Mouse (Mus musculus) right cerebral cortex, postnatal 4 days (tissue): ENCODE results near the gene Atg2b.

Source experiments
- DNase-seq: peaks from one replicate; pipeline ENCODE4 v3.0.0-alpha.2; 2022

Gene Atg2b

DNA sequence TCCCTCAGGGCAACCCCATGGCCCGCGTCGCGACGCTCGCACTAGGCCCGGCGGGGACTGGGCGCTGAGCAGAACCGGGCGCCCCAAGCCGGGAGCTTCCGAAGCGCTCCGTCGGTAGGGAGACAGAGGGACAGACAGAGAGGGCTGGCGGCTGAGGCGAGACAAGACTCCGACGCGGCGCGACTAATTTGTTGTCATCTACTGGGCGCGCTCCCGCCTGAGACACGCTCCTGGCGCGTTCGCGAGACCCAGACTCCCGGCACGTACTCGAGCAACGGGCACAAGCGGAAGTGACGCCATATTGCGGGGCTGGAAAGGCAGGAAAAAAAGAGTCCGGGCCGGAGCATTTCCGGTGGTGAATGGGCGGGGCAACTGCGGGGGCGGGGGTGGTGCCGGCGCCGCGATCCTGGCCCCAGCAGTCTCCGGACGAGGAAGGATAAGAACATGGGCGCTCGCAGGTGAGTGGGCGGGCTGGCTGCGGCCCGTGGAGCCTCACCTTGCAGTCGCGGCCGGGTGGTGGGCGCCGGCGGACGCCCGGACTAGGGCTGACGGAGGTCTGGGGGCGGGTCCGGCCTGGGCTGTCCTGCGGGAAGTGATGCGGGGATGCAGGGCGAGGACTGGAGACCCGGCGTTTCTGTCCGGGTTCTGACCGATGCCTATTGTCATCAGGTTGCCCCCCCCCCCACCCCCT is at the start of gene Atg2b:
Atg2b (minus strand) TSS at position 211 of the 691 bp plus-strand sequence.
- peak; percentile 98 for DNase-seq

DNA sequence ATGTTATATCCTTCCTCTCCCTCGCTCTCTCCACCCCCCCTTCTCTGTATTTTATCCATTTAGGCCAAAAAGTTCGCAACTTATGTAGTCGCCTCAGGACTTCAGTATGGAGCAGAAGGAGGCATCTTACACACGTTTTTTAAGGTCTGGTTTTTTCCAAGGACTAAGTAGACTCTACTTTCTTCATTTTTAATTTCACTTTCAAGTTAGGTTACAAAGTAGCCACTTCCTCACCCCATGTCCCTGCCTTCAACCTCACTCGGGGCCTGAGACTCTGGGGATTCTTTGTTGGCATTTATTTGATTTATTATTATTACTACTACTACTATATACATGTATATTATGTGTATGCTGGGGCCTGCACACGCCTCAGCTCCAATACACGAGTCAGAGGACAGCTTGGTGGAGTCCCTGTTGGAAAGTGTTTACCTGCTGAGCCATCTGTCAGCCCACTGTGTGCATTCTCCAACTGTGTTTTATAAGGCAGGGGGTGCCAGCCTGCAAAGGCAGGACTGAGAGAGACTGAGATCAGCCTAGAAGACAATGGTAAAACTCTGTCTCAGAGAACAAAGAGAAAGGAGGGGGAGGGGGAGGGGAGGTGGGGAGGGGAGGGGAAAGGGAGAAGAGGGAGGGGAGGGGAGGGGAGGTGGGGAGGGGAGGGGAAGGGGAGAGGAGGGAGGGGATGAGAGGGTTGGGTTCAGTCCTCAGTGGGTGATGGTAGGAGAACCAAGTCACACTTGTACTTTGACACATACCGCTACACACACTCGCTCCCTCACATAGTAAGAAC is 48.6 kb upstream of the Atg2b start:
- DNase-seq: no peak

- no peak for DNase-seq
Measured at GRCm38 (mm10) chr12:105730851-105731460, 45.9 kb upstream of the Atg2b start.

GRCm38 (mm10) chr12:105727964-105728363 is 43.0 kb upstream of the Atg2b start:
- DNase-seq: peak; percentile 40

DNA sequence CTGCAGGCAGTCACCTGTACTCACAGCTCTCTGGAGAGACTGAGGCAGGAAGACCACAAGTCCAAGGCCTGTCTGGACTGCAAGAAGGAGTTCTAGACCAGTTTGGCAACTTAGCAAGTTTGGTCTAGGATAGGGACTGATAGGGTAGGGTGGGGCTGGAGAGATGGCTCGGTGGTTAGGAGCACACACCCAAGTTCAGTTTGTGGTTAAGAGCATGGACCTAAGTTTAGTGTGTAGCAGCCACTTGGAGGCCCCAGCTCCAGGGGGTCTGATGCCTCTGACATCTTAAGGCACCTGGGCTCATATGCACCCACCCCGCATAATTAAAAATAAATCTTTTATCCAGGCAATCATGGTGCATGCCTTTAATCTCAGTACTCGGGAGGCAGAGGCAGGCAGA is 42.3 kb upstream of the Atg2b start:
- no peak for DNase-seq

DNA sequence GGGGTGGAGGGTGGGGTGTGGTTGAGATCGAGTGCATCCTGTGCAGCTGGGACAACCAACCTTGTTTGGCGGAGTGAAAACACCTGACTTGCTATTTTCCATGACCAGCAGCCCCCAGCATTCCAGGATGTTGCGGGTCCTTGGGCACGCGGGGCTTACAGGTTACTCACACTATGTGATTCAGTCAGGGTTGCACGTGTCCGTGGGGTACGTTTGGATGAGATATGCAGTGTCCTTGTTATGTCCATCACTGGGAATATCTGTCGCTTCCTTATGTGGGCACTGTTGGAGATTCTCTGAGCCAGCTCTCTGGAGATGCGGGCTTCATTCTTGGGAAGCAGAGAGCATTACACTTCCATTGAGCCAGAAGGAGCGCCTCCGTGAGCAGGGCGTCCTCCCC is 40.7 kb upstream of the Atg2b start:
- DNase-seq: no peak

DNA sequence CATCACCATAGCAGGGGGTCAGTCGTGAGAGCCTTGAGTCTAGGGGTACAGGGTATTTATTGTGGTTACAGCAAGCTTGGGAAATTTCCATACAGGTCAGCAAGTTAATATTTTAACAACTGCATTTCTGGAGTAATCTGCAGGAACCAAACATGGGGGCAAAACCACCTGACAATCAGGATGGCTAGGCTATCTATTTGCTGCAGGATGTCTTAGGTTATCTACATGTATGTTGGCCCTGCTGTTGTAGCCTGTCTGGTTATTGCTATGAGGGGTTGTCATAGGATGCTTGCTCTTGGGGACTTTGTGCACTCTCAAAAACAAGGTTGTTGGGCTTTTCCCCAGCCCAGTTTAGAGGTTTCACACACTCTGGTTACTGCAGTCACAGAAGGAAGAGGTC is 39.6 kb upstream of the Atg2b start:
- DNase-seq: no peak

- no peak for DNase-seq
Measured at GRCm38 (mm10) chr12:105722657-105723056, 37.6 kb upstream of the Atg2b start.

DNA sequence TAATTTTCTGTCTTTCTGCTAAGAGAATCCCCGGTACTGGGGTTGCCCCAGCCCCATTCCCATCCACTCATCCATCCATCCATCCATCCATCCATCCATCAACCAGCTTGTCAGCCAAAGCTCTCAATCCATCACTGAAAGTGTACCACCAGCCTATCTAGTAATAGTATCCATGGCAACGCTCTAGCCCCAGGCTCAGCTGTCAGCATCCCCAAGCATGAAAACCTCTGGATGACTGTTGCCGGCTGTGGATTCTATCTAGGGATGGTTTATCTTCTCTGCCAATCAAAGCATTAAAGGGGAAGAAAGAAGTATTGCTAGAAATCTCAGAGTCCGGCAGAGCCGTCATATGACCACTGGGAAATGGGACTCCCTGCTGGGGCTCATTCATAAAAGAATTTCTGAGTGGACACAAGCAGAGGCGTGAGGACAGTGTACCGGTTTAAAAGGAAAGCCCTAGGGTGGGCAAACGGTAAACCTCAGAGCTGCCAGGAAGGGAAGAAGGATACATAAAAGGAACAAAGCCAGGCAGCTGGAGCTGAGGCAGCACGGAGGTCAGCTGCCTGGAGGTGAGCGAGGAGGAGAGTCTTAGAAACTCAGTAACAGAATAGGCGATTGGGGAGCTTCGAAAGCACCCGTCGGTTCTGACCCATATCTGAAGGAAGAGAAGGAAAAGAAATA is 36.6 kb upstream of the Atg2b start:
- no peak for DNase-seq

DNA sequence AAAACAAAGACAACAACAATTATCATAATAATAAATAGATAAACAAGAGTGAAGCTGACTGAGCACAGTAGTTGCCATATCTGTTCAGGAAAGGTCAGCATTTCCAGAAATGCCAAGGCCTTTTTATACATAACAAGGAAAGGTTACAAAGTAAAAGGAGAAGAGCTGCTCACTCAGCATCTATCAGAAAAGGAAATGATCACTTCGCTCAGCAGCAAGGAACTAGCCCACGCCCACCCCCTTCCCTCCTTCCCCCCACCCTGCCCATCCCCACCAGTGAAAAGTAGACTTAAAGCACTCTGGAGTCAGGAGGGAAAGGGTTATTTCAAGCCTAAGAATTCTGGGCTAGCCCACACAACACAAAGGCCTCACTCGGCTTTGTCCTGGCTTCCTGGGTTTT is 35.2 kb upstream of the Atg2b start:
- DNase-seq: no peak

GRCm38 (mm10) chr12:105718616-105719015 is 33.6 kb upstream of the Atg2b start:
- DNase-seq: peak; percentile 47

DNA sequence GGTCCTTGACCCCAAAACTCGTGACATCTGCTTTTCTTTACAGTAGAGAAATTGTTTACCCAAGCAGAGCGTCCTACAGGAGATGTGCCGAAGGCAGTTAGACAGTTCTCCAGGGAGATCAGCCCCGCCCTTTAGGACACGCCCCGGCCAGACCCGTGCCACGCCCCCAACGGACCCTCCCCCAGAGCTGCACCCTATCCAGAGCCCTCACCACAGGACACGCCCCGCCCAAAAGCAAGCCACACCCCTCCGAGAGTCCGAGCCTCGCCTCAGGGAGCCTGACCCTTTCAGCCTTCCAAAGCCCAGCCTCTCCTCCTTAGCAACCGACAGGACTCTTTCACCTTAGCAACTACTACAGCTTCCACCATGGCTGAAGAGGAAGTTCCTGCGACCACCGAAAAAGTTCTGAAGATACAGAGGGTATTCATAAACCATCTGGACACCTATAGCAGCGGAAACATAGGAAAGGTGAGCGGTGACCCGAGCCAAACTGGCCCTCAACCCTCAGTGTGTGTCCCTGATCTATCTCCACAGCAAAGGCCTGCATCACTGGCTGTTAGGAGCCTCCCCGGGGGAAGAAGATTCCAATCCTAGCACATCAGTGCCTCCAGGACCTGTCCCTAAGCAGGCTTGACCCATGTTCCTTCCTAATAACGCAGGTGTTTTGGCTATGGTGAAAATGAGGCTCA is 20.9 kb upstream of the Atg2b start, which contains the start of gene Ak7:
Ak7 (plus strand) TSS at position 178 of the 689 bp plus-strand sequence.
- peak; percentile 33 for DNase-seq

DNA sequence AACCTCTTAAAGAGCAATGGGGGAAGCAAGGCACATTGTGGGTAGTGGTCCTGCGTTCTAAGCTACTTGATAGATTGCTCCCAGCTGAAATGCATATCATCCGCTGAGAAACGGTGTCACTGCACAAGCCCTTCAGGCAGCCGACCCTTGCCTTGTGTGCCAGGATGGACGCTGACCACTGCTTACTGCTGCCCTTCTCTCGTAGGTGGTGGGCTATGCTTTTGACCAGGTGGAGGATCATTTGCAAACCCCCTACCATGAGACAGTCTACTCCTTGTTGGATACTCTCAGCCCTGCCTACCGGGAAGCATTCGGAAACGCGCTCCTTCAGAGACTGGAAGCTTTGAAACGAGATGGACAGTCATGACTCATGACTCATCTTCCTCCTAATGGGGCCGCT is 15.4 kb upstream of the Atg2b start:
- DNase-seq: no peak

- DNase-seq: no peak
Measured at GRCm38 (mm10) chr12:105697104-105697780, 12.2 kb upstream of the Atg2b start.

DNA sequence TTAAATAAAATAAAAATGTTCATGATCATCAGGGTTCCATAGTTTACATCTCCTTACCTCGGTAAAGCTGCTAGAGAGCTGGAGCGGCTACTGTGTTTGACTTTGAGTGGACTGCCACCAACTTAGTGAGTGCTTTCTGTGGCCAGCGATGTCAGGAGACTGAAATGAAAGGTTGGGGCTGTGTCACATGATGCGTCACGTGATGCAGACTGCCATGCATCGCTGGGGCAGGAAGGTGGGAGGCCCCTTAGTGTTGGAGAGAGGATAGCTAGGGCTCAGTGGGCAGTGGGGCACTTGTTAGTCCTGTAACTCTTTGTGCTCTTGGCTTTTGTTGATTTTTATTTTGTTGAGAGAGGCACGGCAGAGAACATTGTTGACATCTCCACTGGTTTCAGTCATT is 10.8 kb upstream of the Atg2b start:
- no peak for DNase-seq

DNA sequence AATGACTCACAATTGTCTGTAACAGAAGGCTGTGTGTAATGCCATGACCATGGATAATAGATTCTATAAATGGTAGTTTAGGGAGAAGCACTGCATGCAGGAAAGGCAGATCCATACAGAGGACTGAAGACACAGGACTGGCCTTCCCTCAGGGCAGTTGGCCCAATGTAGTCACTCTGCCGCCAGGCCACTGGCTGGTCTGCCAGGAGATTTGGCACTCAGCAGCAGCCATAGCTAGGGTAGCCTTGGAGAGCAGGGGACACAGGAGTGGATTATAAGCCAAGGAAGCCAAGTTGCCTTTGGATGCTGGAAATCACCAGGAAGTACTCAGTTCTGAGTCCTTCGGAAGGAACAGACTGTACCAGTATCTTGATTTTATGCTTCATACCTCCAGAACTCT is 9.0 kb upstream of the Atg2b start:
- no peak for DNase-seq

- no peak for DNase-seq
Measured at GRCm38 (mm10) chr12:105689435-105689834, 4.4 kb upstream of the Atg2b start.

DNA sequence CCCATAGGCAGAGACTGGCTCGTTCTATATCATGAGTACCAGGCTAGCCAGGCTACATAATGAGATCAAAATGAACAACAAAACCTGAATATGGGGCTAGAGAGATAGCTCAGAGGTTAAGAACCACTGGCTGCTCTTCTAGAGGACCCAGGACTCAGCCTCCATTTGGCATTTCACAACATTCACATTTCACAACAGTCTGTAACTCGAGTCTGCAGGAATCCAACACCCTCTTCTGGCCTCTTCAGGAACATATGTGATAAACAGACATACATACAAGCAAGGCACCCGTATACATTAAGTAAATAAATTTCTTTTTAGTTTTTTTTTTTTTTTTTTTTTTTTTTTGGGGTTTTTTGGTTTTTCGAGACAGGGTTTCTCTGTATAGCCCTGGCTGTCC is 3.5 kb upstream of the Atg2b start:
- DNase-seq: no peak

DNA sequence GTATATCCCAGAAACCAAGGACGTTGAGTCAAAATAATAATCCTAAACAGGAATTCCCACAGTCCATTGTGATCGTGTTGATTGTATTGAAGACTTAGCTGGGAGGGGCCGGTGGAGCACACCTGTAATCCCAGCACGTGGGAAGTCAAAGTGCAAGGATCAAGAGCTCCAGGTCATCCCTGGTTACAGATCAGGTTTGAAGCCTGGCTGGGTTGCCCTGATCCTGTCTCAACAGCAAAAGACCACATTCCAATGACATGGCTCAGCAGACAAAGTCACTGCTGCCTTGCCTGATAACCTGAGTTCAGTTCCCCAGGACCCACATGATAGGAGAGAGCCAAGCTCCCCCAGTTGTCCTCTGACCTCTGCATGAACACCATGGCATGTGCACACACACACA is 2.4 kb upstream of the Atg2b start:
- no peak for DNase-seq

GRCm38 (mm10) chr12:105686791-105687190 is 1.8 kb upstream of the Atg2b start:
- no peak for DNase-seq

GRCm38 (mm10) chr12:105683933-105684901 is 794 bp downstream of the Atg2b start, which contains the start of gene Gskip:
Gskip (plus strand) TSS chr12:105684829.
- DNase-seq: peak; percentile 28
